Mouse (Mus musculus) heart, postnatal 0 days (tissue): ENCODE results near the gene Gm17651. TPM values are rescaled to one million over a fixed set of nuclear protein-coding genes. Genes with fewer than 3 reads are reported as not detected.

ENCODE experiments used
- ATAC-seq: fragments of 200-750 bp; cut with Nextera tagmentation; 2 replicates; pipeline ENCODE4 v1.8.0; 2017; ENCODE audit warnings: low read depth, moderate number of reproducible peaks, moderate library complexity; ENCODE audit not compliant: insufficient read depth
- DNase-seq: peaks from one replicate; pipeline ENCODE4 v3.0.0-alpha.2; 2016; ENCODE audit warnings: low spot score
- H3K27ac ChIP-seq: fragments of 300-500 bp; sonication (generic); 2 replicates; pipeline ENCODE4 v1.5.1; 2014; ENCODE audit warnings: low read depth, mild to moderate bottlenecking
- H3K27me3 ChIP-seq: fragments of 300-500 bp; sonication (generic); 2 replicates; pipeline ENCODE4 v1.6.1; 2014; ENCODE audit warnings: low read length, mixed read lengths; ENCODE audit not compliant: control insufficient read depth, insufficient read depth
- H3K36me3 ChIP-seq: fragments of 300-500 bp; sonication (generic); replicated peaks from 2 replicates; pipeline ENCODE4 v1.6.1; 2014; ENCODE audit warnings: low read length, mixed read lengths; ENCODE audit not compliant: control insufficient read depth, insufficient read depth
- H3K4me1 ChIP-seq: fragments of 300-500 bp; sonication (generic); 2 replicates; pipeline ENCODE4 v1.6.1; 2014; ENCODE audit warnings: antibody characterized with exemption; ENCODE audit not compliant: control insufficient read depth, insufficient read depth
- H3K4me2 ChIP-seq: fragments of 300-500 bp; sonication (generic); 2 replicates; pipeline ENCODE4 v1.6.1; 2014; ENCODE audit warnings: low read depth, mild to moderate bottlenecking, low read length, moderate library complexity
- H3K4me3 ChIP-seq: fragments of 300-500 bp; sonication (generic); 2 replicates; pipeline ENCODE4 v1.5.1; 2014; ENCODE audit warnings: low read depth, low read length
- H3K9ac ChIP-seq: fragments of 300-500 bp; sonication (generic); replicated peaks from 2 replicates; pipeline ENCODE4 v1.6.1; 2014; ENCODE audit warnings: low read depth, low read length, mixed read lengths
- H3K9me3 ChIP-seq: fragments of 300-500 bp; sonication (generic); replicated peaks from 2 replicates; pipeline ENCODE4 v1.6.1; 2016; ENCODE audit warnings: low read length; ENCODE audit not compliant: control insufficient read depth
- CTCF ChIP-seq: IDR thresholded peaks from 2 replicates; pipeline ENCODE4 v1.5.1; 2016; ENCODE audit warnings: antibody characterized with exemption, control low read depth, low read depth
- EP300 ChIP-seq: IDR thresholded peaks from 2 replicates; pipeline ENCODE4 v1.6.1; 2016; ENCODE audit warnings: antibody characterized with exemption, low read depth
- WGBS: fragments of 180-500 bp; shearing (Covaris S2); extraction: QIAGEN DNeasy Blood & Tissue Kit; methylation state at CpG from one replicate; pipeline ENCODE4 v1.1.7; 2014; 5-methylcytosine and 5-hydroxymethylcytosine counted together
- polyA plus RNA-seq: library from polyadenylated mRNA; unstranded; fragments of >200 nt; fragmentation: Nextera tagmentation; extraction: Ambion mirVana; gene quantifications from 2 replicates; pipeline ENCODE4 v1.2.1, GENCODE M21; 2015
- total RNA-seq: library from RNA; depleted of rRNA; stranded (reverse); fragments of >200 nt; gene quantifications from 2 replicates; pipeline ENCODE4 v1.2.3, GENCODE M21; 2014; ENCODE audit warnings: low replicate concordance

Gm17651 gene
- total and polyA plus RNA-seq, 2 experiments from 2014 or later = not detected

GRCm38 (mm10) chr3:97659746-97660145 is 14.7 kb downstream of the Gm17651 start:
- Histone ChIP-seq H3K9ac (no peak overlapping the region), H3K4me2 (peak overlapping the region; percentile 13; the same call in 1 of the 2 replicates), H3K9me3 (no peaks in the 10 kb centered on the region; the same call in 1 of the 2 replicates), H3K4me1 (peaks cover 13% of the 10 kb centered on the region), H3K27me3 (no peaks in the 10 kb centered on the region), H3K36me3 (peaks cover 26% of the 10 kb centered on the region), H3K27ac (no peak overlapping the region), H3K4me3 (no peak overlapping the region; the same call in 1 of the 2 replicates)
- DNase-seq (no peak), ATAC-seq (no peak)
- 78% methylated on average over 7 of the region's 7 CpGs for WGBS
- TF ChIP-seq CTCF (no peak), EP300 (no peak)

- Histone ChIP-seq H3K9me3 (no peaks in the 10 kb centered on the region; the same call in 1 of the 2 replicates), H3K27me3 (no peaks in the 10 kb centered on the region), H3K27ac (peak overlapping the region; percentile 60), H3K4me3 (peak overlapping the region; percentile 66), H3K4me1 (peaks cover 13% of the 10 kb centered on the region), H3K9ac (peak overlapping the region; percentile 72), H3K4me2 (peak overlapping the region; percentile 88), H3K36me3 (peaks cover 15% of the 10 kb centered on the region)
- no peak for DNase-seq
- under 1% methylated on average over 49 of the region's 50 CpGs for whole genome bisulfite sequencing
- TF ChIP-seq CTCF (no peak), EP300 (no peak)
- ATAC-seq = peak; percentile 66
Measured at GRCm38 (mm10) chr3:97658426-97659193, 15.9 kb downstream of the Gm17651 start.

GRCm38 (mm10) chr3:97657655-97658411 is 16.7 kb downstream of the Gm17651 start, which contains the start of gene Prkab2:
Prkab2 (plus strand) TSS chr3:97658193.
- ATAC-seq (peak; percentile 97), DNase-seq (peak; percentile 98)
- 3% methylated on average over 51 of the region's 51 CpGs for WGBS
- no peaks in the 10 kb centered on the region for H3K27me3 ChIP-seq
- no peak for TF ChIP-seq CTCF
- peak; percentile 76; the same call in 1 of the 2 replicates for TF ChIP-seq EP300
- H3K4me3 ChIP-seq = peak within 1 kb of the TSS; percentile 66
- peaks cover 13% of the 10 kb centered on the region for H3K4me1 ChIP-seq
- 0 out of 2 replicates have a peak, but pooled peaks cover 8% of the 10 kb centered on the region for H3K36me3 ChIP-seq
- H3K9ac ChIP-seq = peak within 1 kb of the TSS; percentile 72
- peak within 1 kb of the TSS; percentile 88 for H3K4me2 ChIP-seq
- no peaks in the 10 kb centered on the region; the same call in 1 of the 2 replicates for H3K9me3 ChIP-seq
- H3K27ac ChIP-seq = peak within 1 kb of the TSS; percentile 60

DNA sequence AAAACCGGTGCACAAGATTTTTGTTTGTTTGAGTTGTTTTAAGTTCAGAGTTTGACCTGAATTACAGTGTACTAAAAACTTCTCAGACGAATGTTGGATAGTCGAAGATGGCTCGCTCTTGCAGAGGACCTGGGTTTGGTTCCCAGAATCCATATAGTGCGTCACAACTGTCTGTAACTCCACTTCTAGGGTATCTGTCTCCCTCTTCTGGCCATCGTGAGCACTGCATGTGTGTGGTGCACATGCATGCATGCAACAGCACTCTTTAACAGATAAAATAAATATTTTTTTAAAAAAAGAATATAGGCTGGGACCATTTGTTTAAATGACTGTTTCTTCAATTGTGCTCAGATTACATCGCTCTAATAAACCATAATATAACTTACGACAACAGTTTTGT is 19.6 kb downstream of the Gm17651 start:
- no peak for DNase-seq
- no peaks in the 10 kb centered on the region for H3K27me3 ChIP-seq
- 84% methylated on average over 8 of the region's 8 CpGs for WGBS
- H3K9ac ChIP-seq = no peak overlapping the region
- H3K4me1 ChIP-seq = peaks cover 27% of the 10 kb centered on the region
- H3K36me3 ChIP-seq = no peaks in the 10 kb centered on the region
- peak; percentile 44 for TF ChIP-seq CTCF
- no peak for TF ChIP-seq EP300
- ATAC-seq = no peak
- no peak overlapping the region for H3K4me2 ChIP-seq
- no peaks in the 10 kb centered on the region; the same call in 1 of the 2 replicates for H3K9me3 ChIP-seq
- H3K27ac ChIP-seq = no peak overlapping the region
- H3K4me3 ChIP-seq = no peak overlapping the region

DNA sequence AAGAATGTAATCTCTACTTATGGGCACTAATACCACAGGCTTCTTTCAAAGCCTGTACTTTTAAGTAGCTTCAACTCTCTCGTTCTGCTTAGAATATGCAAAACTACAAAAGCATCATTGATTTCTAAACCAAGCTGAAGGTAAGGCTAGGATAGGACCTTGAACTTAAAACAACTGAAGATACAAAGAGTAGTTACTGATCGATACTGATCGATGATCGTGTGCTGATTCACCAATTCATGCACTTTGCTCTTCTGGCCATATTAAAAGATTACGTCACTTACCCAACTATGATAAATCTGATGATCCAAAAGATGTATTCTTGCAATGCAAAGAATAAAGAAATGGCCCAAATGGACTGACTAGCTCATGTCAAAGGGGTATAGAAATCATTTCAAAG is 20.7 kb downstream of the Gm17651 start:
- Histone ChIP-seq H3K27ac (no peak overlapping the region), H3K4me3 (no peak overlapping the region), H3K4me2 (no peak overlapping the region), H3K4me1 (peaks cover 24% of the 10 kb centered on the region), H3K36me3 (no peaks in the 10 kb centered on the region), H3K27me3 (no peaks in the 10 kb centered on the region), H3K9me3 (no peaks in the 10 kb centered on the region; the same call in 1 of the 2 replicates), H3K9ac (no peak overlapping the region)
- no peak for DNase-seq
- WGBS = 87% methylated on average over 5 of the region's 5 CpGs
- TF ChIP-seq EP300 (no peak), CTCF (no peak)
- no peak for ATAC-seq
